Mouse (Mus musculus) liver, adult 2 months (tissue): ENCODE data around the gene Ankib1.

Experiments used
- CTCF ChIP-seq: fragments of 200-500 bp; IDR thresholded peaks from 2 replicates; pipeline ENCODE4 v1.5.1; 2011; ENCODE audit warnings: low read depth, low read length, control low read depth
- POLR2A ChIP-seq: fragments of 200-500 bp; IDR thresholded peaks from 2 replicates; pipeline ENCODE4 v1.6.1; 2011; ENCODE audit warnings: low read length, control low read depth; ENCODE audit not compliant: insufficient read depth; ENCODE audit errors: extremely low read depth

DNA sequence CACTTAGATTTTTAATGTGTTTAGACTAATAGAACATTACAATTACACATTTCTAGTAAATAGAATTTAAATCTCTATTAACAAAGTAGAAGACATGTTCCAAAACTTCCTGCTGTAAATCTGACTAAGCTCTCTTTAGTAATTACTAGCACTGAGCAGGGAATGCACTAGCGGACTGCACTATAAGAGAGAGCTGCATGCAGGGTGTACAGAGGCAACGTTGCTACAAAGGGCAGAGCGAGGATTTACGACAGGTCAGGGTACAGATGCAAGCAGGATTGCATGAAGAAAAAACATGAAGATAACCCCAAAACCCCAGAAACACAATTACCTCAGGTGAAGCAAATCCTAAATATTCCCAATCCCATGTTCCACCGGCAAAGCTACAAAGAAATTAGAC is 102.7 kb downstream of the Ankib1 start:
- no peak for TF ChIP-seq CTCF
- no peak for TF ChIP-seq POLR2A
